Mouse (Mus musculus) telencephalon, adult 2 months (tissue): ENCODE results near the gene Vmn2r7.
"Not testable (repeated sequence)": the region's sequence is repeated elsewhere in the genome, so short reads cannot be mapped to it uniquely, and the experiment has no call there.

Experiments
- DNase-seq: peaks from one replicate; pipeline ENCODE4 v3.0.0-alpha.2; 2011; ENCODE audit warnings: low read depth, low spot score

The Vmn2r7 gene

GRCm38 (mm10) chr3:64844665-64845064 lies at the start of gene Vmn2r7:
TSS of gene Vmn2r7 (minus strand) at chr3:64844765.
- DNase-seq: not testable (repeated sequence)

GRCm38 (mm10) chr3:64889725-64890124 lies 45.2 kb upstream of the Vmn2r7 start:
- DNase-seq: no peak

- peak; percentile 2 for DNase-seq
Measured at GRCm38 (mm10) chr3:64878199-64878977, 33.8 kb upstream of the Vmn2r7 start.

- DNase-seq: no peak
Measured at GRCm38 (mm10) chr3:64876669-64877068, 32.1 kb upstream of the Vmn2r7 start.

GRCm38 (mm10) chr3:64842881-64843280 lies 1.7 kb downstream of the Vmn2r7 start:
- no peak for DNase-seq

GRCm38 (mm10) chr3:64842299-64842698 lies 2.3 kb downstream of the Vmn2r7 start:
- peak; percentile 9 for DNase-seq

- no peak for DNase-seq
Measured at GRCm38 (mm10) chr3:64831134-64831533, 13.4 kb downstream of the Vmn2r7 start.

- DNase-seq: no peak
Measured at GRCm38 (mm10) chr3:64791245-64791591, 53.3 kb downstream of the Vmn2r7 start.

GRCm38 (mm10) chr3:64790509-64791244 lies 53.9 kb downstream of the Vmn2r7 start:
- peak; percentile 10 for DNase-seq

GRCm38 (mm10) chr3:64782901-64783300 lies 61.7 kb downstream of the Vmn2r7 start:
- DNase-seq: no peak

GRCm38 (mm10) chr3:64772132-64772531 lies 72.4 kb downstream of the Vmn2r7 start:
- DNase-seq: no peak

- DNase-seq: peak; percentile 75
Measured at GRCm38 (mm10) chr3:64756145-64756544, 88.4 kb downstream of the Vmn2r7 start.

- DNase-seq: not testable (repeated sequence)
Measured at GRCm38 (mm10) chr3:64727187-64727970, 117.2 kb downstream of the Vmn2r7 start.

GRCm38 (mm10) chr3:64725736-64726135 lies 118.8 kb downstream of the Vmn2r7 start:
- not testable (repeated sequence) for DNase-seq

- DNase-seq: not testable (repeated sequence)
Measured at GRCm38 (mm10) chr3:64676069-64676468, 168.5 kb downstream of the Vmn2r7 start.
